Mouse (Mus musculus) myocyte (in vitro differentiated cells): ENCODE data around the gene Rusc2.

Source experiments
- CEBPB ChIP-seq: IDR thresholded peaks from 2 replicates; pipeline ENCODE4 v1.6.1; 2011; ENCODE audit warnings: mild to moderate bottlenecking, moderate library complexity; ENCODE audit not compliant: poor library complexity, insufficient read depth, severe bottlenecking
- MAX ChIP-seq: IDR thresholded peaks from one replicate; pipeline ENCODE4 v1.6.1; 2011; ENCODE audit warnings: low read depth, mild to moderate bottlenecking, control low read depth
- MYOG ChIP-seq, 3 experiments: IDR thresholded peaks; one replicate each; pipeline ENCODE4 v1.6.1; 2011; ENCODE audit warnings: control low read depth in 2 of 3, low read depth in 2 of 3, mild to moderate bottlenecking in 2 of 3; ENCODE audit not compliant: insufficient read length in 2 of 3, control insufficient read depth in 1 of 3, insufficient read depth in 1 of 3
- POLR2A ChIP-seq: IDR thresholded peaks from one replicate; pipeline ENCODE4 v1.6.1; 2011; ENCODE audit warnings: low read depth, mild to moderate bottlenecking, control low read depth, moderate library complexity; ENCODE audit not compliant: insufficient read length
- REST ChIP-seq: IDR thresholded peaks from one replicate; pipeline ENCODE4 v1.6.1; 2011; ENCODE audit warnings: mild to moderate bottlenecking, control low read depth, moderate library complexity; ENCODE audit not compliant: insufficient read depth, insufficient read length
- TCF12 ChIP-seq: IDR thresholded peaks from one replicate; pipeline ENCODE4 v1.6.1; 2011; ENCODE audit warnings: mild to moderate bottlenecking, control low read depth; ENCODE audit not compliant: poor library complexity, insufficient read depth, severe bottlenecking

DNA sequence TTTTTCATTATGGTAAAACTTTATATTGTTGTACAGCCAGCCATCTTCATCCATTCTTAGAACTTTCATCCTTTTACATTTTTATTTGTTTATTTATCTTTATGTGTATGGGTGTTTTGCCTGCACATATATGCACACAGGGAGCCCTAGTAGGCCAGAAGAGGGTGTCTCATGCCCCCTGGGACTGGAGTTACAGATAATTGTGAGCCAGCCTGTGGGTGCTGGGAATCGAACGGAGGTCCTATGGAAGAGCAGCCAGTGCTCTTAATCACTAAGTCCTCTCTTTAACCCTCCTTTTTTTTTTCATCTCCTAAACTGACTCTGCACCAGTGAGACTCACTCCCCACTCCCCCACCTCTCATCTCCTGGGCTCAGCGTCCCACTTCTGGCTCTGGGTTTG, 2.8 kb downstream of the Rusc2 start:
- TF ChIP-seq POLR2A (no peak), REST (no peak), MAX (no peak), CEBPB (no peak), TCF12 (no peak), MYOG (IDR thresholded peaks at IDR 0.05; ENCODE audit: control insufficient read depth in 1 of 3, insufficient read depth in 1 of 3, insufficient read length in 2 of 3, low read depth in 2 of 3) (no peak)
